Mouse (Mus musculus): ENCODE data around the gene Etnk1. TPM values are rescaled to one million over a fixed set of nuclear protein-coding genes. Genes with fewer than 3 reads are reported as not detected.

Etnk1 gene
- polyA plus RNA-seq, 1 experiment from 2014 or later: 8.7 TPM

DNA sequence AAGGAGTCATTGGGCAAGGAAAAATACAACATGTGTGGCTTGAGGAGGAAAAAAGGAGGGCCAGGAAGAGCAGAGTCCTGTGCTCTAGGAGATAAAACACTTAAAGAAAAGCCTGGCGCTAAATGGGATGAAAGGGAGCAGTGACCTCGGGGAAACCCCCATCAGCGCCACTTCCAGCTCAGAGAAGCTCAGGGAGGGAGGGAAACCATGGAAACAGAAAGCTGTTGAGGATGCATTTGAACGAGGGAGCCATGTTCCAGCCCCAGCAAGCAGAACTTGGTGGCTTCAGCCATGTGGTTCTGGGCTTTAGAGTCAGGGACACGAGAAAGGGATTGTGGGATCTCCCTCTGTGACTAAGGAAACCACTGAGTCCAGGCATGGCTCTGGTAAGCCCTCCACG lies 45.7 kb downstream of the Etnk1 start:
- Histone ChIP-seq H3K27ac (ENCODE audit: low read length) (no peak overlapping the region), H3K4me3 (ENCODE audit: low read depth, low read length) (no peak overlapping the region), H3K4me1 (ENCODE audit: control insufficient read depth, low read depth, low read length) (no peaks in the 10 kb centered on the region), H3K36me3 (ENCODE audit: control insufficient read depth, insufficient read depth) (no peaks in the 10 kb centered on the region), H3K9ac (ENCODE audit: low read depth, low read length) (no peak overlapping the region), H3K4me2 (ENCODE audit: low read depth, low read length) (no peak overlapping the region), H3K9me3 (replicated peaks; ENCODE audit: control insufficient read depth, low read length) (peaks cover 4% of the 10 kb centered on the region), H3K27me3 (ENCODE audit: control insufficient read depth, insufficient read depth, low read depth, low read length) (no peaks in the 10 kb centered on the region)
- ATAC-seq (ENCODE audit: low read depth): no peak
- 68% methylated on average over 6 of the region's 6 CpGs for WGBS (ENCODE audit: insufficient replicate concordance)

DNA sequence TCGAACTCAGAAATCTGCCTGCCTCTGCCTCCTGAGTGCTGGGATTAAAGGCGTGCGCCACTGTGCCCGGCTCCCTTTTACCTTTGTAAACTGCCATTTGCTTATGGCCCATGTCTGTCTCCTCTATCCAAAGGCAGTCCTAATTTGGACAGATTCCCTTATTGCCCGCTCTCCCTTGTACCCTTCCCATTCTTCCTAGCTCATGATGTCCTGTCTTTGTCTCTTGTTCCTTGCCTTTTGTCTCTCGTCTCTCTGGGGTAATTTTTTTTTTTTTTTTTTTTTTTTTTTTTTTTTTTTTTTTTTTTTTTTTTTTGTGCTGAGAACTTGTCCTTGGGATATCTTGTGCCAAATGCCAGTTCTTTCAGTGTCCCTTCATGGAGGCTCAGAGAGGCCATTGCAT lies 46.4 kb downstream of the Etnk1 start:
- H3K4me2 ChIP-seq (ENCODE audit: low read depth, low read length): no peak overlapping the region
- no peak overlapping the region for H3K9ac ChIP-seq (ENCODE audit: low read depth, low read length)
- no peaks in the 10 kb centered on the region for H3K27me3 ChIP-seq (ENCODE audit: control insufficient read depth, insufficient read depth, low read depth, low read length)
- WGBS (ENCODE audit: insufficient replicate concordance): 76% methylated on average over 6 of the region's 6 CpGs
- H3K9me3 ChIP-seq (replicated peaks; ENCODE audit: control insufficient read depth, low read length): peaks cover 4% of the 10 kb centered on the region
- no peaks in the 10 kb centered on the region for H3K4me1 ChIP-seq (ENCODE audit: control insufficient read depth, low read depth, low read length)
- H3K27ac ChIP-seq (ENCODE audit: low read length): no peak overlapping the region
- H3K4me3 ChIP-seq (ENCODE audit: low read depth, low read length): no peak overlapping the region
- ATAC-seq (ENCODE audit: low read depth): no peak
- no peaks in the 10 kb centered on the region for H3K36me3 ChIP-seq (ENCODE audit: control insufficient read depth, insufficient read depth)

DNA sequence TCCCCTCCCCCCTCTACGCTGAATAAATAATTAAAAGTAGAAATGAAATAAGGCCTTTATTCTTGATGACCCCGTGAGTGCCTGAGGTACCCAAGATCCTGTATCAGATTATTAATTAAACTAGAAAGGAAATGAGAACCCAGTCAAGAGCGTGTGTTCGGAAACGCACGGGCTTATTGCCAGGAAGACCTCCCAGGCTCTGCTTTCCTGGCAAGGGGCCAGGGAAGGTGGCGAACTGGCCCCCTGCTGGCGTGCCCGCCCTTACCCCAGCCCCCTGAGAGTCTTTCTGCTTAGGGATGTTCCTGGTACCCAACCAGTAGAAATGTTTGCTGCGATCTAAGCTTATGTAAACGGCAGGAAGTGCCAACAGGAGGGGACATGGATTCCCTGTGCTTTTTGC lies 49.2 kb downstream of the Etnk1 start:
- no peak for ATAC-seq (ENCODE audit: low read depth)
- Histone ChIP-seq H3K27me3 (ENCODE audit: control insufficient read depth, insufficient read depth, low read depth, low read length) (no peaks in the 10 kb centered on the region; the same call in 1 of the 2 replicates), H3K9me3 (replicated peaks; ENCODE audit: control insufficient read depth, low read length) (peaks cover 4% of the 10 kb centered on the region), H3K4me3 (ENCODE audit: low read depth, low read length) (no peak overlapping the region), H3K36me3 (ENCODE audit: control insufficient read depth, insufficient read depth) (no peaks in the 10 kb centered on the region), H3K4me2 (ENCODE audit: low read depth, low read length) (no peak overlapping the region), H3K27ac (ENCODE audit: low read length) (no peak overlapping the region), H3K9ac (ENCODE audit: low read depth, low read length) (no peak overlapping the region), H3K4me1 (ENCODE audit: control insufficient read depth, low read depth, low read length) (no peaks in the 10 kb centered on the region)
- 75% methylated on average over 11 of the region's 11 CpGs for WGBS (ENCODE audit: insufficient replicate concordance)

DNA sequence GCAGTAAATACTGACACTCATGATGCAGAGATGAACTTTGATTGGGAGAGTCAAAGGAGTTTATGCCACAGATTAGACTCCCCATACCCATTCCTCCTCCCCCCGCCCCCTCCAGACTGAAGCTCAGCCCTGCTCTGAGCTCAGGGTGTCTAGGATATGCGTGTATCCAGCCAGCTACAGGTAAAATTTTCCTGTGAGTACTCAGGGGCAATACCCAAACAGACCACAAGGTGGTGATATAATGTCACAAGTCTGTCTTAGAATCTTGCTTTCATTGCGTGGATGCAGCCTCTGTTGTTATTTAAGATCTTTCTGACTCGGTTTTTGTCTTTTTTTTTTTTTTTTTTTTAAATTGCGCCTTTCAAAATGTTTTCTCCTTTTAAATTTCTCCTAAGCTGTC lies 52.3 kb downstream of the Etnk1 start:
- 5% methylated on average over 5 of the region's 5 CpGs for WGBS (ENCODE audit: insufficient replicate concordance)

DNA sequence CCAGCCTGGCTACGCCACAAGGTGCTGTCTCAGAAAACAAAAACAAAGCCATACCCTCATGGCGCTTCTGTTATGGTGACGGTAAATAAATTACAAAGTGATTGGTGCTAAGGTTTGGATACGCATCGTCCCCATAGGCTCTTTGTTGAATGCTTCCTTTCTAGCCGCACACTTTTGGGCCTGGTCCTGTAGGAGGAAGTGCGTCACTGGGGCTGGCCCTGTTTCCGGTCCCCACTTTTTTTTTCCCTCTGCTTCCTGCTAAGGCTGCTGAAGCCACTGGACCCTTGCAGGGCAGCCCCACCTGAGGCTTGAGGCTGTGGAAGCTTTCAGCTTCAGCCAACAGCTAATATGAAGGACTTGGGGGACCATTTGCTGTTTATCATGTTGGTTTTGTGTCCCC lies 54.2 kb downstream of the Etnk1 start:
- WGBS (ENCODE audit: insufficient replicate concordance): 63% methylated on average over 8 of the region's 8 CpGs
- H3K4me1 ChIP-seq (ENCODE audit: control insufficient read depth, low read depth, low read length): no peaks in the 10 kb centered on the region
- H3K4me3 ChIP-seq (ENCODE audit: low read depth, low read length): no peak overlapping the region
- H3K9me3 ChIP-seq (replicated peaks; ENCODE audit: control insufficient read depth, low read length): no peaks in the 10 kb centered on the region
- H3K27me3 ChIP-seq (ENCODE audit: control insufficient read depth, insufficient read depth, low read depth, low read length): no peaks in the 10 kb centered on the region; the same call in 1 of the 2 replicates
- ATAC-seq (ENCODE audit: low read depth): no peak
- H3K36me3 ChIP-seq (ENCODE audit: control insufficient read depth, insufficient read depth): no peaks in the 10 kb centered on the region
- no peak overlapping the region for H3K4me2 ChIP-seq (ENCODE audit: low read depth, low read length)
- H3K9ac ChIP-seq (ENCODE audit: low read depth, low read length): no peak overlapping the region
- H3K27ac ChIP-seq (ENCODE audit: low read length): no peak overlapping the region

More for the DNA sequence above, 52.3 kb downstream of the Etnk1 start:
- Histone ChIP-seq H3K9ac (ENCODE audit: low read depth, low read length) (no peak overlapping the region), H3K9me3 (replicated peaks; ENCODE audit: control insufficient read depth, low read length) (no peaks in the 10 kb centered on the region; the same call in 1 of the 2 replicates), H3K27ac (ENCODE audit: low read length) (no peak overlapping the region), H3K27me3 (ENCODE audit: control insufficient read depth, insufficient read depth, low read depth, low read length) (no peaks in the 10 kb centered on the region; the same call in 1 of the 2 replicates), H3K4me1 (ENCODE audit: control insufficient read depth, low read depth, low read length) (no peaks in the 10 kb centered on the region), H3K4me3 (ENCODE audit: low read depth, low read length) (no peak overlapping the region), H3K4me2 (ENCODE audit: low read depth, low read length) (no peak overlapping the region), H3K36me3 (ENCODE audit: control insufficient read depth, insufficient read depth) (no peaks in the 10 kb centered on the region)
- ATAC-seq (ENCODE audit: low read depth): no peak

DNA sequence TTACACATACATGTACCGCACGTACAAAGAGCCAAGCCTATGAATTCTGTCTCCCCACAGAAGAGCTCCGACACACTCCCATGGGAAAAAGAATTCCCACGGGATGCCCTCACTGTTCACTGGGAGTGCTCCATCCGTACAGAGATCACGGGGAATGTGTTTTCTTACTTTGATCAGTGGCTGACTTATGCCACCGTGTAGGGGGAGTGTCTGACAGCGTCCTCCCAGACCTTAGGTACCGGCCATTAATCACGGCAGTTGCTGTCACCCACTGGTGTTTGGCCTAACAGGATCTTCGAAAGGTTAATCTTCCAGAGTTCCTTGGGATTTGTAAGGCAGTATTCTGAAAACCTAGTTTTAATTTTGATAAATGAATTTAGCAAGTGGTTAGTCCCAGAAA lies 57.0 kb downstream of the Etnk1 start:
- Histone ChIP-seq H3K27me3 (ENCODE audit: control insufficient read depth, insufficient read depth, low read depth, low read length) (no peaks in the 10 kb centered on the region), H3K4me2 (ENCODE audit: low read depth, low read length) (no peak overlapping the region), H3K4me3 (ENCODE audit: low read depth, low read length) (no peak overlapping the region), H3K9me3 (replicated peaks; ENCODE audit: control insufficient read depth, low read length) (no peaks in the 10 kb centered on the region), H3K27ac (ENCODE audit: low read length) (no peak overlapping the region), H3K4me1 (ENCODE audit: control insufficient read depth, low read depth, low read length) (no peaks in the 10 kb centered on the region), H3K36me3 (ENCODE audit: control insufficient read depth, insufficient read depth) (no peaks in the 10 kb centered on the region), H3K9ac (ENCODE audit: low read depth, low read length) (no peak overlapping the region)
- 76% methylated on average over 11 of the region's 11 CpGs for WGBS (ENCODE audit: insufficient replicate concordance)
- no peak for ATAC-seq (ENCODE audit: low read depth)

DNA sequence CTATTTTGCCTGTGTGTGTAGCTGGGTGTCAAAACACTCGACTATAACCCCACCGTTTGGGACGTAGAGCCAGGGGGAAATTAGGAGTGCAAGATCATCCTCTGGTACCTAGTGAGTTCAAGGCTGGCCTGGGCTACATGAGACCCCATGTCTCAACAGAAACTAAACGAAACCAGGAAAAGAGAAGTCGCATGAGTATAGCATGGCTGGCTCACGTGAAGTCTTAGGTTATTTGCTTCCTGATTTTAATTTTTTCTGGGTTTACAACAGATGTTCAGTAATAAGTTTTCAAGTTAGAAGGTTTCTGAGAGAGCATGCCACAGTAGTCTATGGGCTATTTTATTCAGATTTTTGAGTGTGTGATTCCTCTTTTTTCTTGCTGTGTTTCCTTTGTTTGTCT lies 57.9 kb downstream of the Etnk1 start:
- no peaks in the 10 kb centered on the region for H3K4me1 ChIP-seq (ENCODE audit: control insufficient read depth, low read depth, low read length)
- H3K36me3 ChIP-seq (ENCODE audit: control insufficient read depth, insufficient read depth): no peaks in the 10 kb centered on the region
- no peaks in the 10 kb centered on the region for H3K27me3 ChIP-seq (ENCODE audit: control insufficient read depth, insufficient read depth, low read depth, low read length)
- H3K4me2 ChIP-seq (ENCODE audit: low read depth, low read length): no peak overlapping the region
- no peak for ATAC-seq (ENCODE audit: low read depth)
- H3K27ac ChIP-seq (ENCODE audit: low read length): no peak overlapping the region
- H3K4me3 ChIP-seq (ENCODE audit: low read depth, low read length): no peak overlapping the region
- H3K9ac ChIP-seq (ENCODE audit: low read depth, low read length): no peak overlapping the region
- WGBS (ENCODE audit: insufficient replicate concordance): 60% methylated on average over 6 of the region's 6 CpGs
- H3K9me3 ChIP-seq (replicated peaks; ENCODE audit: control insufficient read depth, low read length): no peaks in the 10 kb centered on the region

DNA sequence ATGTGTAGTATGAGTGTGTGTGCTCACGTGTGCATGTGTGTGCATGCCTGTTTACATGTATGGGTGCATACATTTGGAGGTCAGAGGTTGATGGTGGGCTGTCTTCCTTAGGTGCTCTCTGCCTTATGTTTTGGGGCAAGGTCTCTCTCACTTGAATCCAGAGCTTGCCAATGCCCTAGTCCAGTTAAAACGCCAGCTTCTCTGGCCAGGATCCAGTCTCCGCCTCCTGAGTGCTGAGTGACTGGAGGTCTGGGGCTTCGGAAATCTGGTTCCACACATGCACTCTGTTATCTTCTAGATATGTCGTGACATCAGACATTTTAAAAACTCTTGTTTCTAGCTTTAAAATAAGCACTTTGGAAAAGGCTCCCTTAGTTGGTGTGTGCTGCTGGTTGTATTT lies 61.7 kb downstream of the Etnk1 start:
- WGBS (ENCODE audit: insufficient replicate concordance): 60% methylated on average over 5 of the region's 5 CpGs
- no peaks in the 10 kb centered on the region for H3K4me1 ChIP-seq (ENCODE audit: control insufficient read depth, low read depth, low read length)
- no peak overlapping the region for H3K9ac ChIP-seq (ENCODE audit: low read depth, low read length)
- no peaks in the 10 kb centered on the region for H3K27me3 ChIP-seq (ENCODE audit: control insufficient read depth, insufficient read depth, low read depth, low read length)
- H3K36me3 ChIP-seq (ENCODE audit: control insufficient read depth, insufficient read depth): no peaks in the 10 kb centered on the region
- no peak overlapping the region for H3K27ac ChIP-seq (ENCODE audit: low read length)
- H3K4me3 ChIP-seq (ENCODE audit: low read depth, low read length): no peak overlapping the region
- no peaks in the 10 kb centered on the region for H3K9me3 ChIP-seq (replicated peaks; ENCODE audit: control insufficient read depth, low read length)
- no peak overlapping the region for H3K4me2 ChIP-seq (ENCODE audit: low read depth, low read length)
- ATAC-seq (ENCODE audit: low read depth): no peak

DNA sequence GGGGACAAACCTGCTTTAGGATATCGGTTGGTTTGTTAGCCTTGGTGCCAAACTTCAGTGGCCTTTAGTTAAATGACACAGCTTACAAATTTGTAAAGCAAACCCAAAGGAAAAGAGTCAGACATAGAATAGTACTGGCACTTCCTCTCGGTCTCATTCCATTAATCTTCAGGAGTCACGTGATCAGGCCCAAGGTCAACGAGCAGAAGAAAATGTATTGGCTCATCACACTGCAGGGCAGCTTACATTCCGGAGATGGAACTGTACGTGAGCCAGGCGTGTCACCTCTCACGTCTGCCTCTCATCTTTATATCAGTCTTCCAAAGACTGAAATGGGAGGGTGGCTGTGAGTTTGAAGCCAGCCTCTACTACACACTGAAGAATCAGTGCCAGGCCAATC lies 62.9 kb downstream of the Etnk1 start:
- Histone ChIP-seq H3K27me3 (ENCODE audit: control insufficient read depth, insufficient read depth, low read depth, low read length) (no peaks in the 10 kb centered on the region), H3K9me3 (replicated peaks; ENCODE audit: control insufficient read depth, low read length) (no peaks in the 10 kb centered on the region), H3K27ac (ENCODE audit: low read length) (no peak overlapping the region), H3K4me3 (ENCODE audit: low read depth, low read length) (no peak overlapping the region), H3K4me2 (ENCODE audit: low read depth, low read length) (no peak overlapping the region), H3K9ac (ENCODE audit: low read depth, low read length) (no peak overlapping the region), H3K4me1 (ENCODE audit: control insufficient read depth, low read depth, low read length) (no peaks in the 10 kb centered on the region), H3K36me3 (ENCODE audit: control insufficient read depth, insufficient read depth) (no peaks in the 10 kb centered on the region)
- 61% methylated on average over 8 of the region's 8 CpGs for WGBS (ENCODE audit: insufficient replicate concordance)
- ATAC-seq (ENCODE audit: low read depth): no peak

DNA sequence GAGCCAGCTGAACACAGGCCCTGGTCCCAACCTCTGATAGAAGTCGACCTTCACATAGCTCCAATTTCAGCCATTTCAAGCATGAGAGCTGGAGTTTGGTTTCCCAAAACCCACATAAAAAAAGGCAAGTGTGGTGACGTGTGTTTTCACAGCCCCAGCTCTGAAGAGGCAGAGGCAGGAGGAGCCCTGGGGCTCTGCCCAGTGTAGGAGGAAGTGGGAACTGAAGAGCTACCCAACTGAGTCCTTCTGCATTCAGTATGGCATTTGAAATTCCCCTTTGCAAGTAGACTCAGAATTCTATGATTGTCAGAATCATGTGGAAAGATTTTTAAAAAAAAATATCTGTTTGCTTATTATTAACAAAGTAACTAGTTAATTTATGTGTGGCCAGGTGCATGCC lies 63.9 kb downstream of the Etnk1 start:
- no peak overlapping the region for H3K4me3 ChIP-seq (ENCODE audit: low read depth, low read length)
- ATAC-seq (ENCODE audit: low read depth): no peak
- no peaks in the 10 kb centered on the region for H3K4me1 ChIP-seq (ENCODE audit: control insufficient read depth, low read depth, low read length)

More for the DNA sequence above, 63.9 kb downstream of the Etnk1 start:
- Histone ChIP-seq H3K4me2 (ENCODE audit: low read depth, low read length) (no peak overlapping the region), H3K9me3 (replicated peaks; ENCODE audit: control insufficient read depth, low read length) (no peaks in the 10 kb centered on the region), H3K9ac (ENCODE audit: low read depth, low read length) (no peak overlapping the region), H3K36me3 (ENCODE audit: control insufficient read depth, insufficient read depth) (no peaks in the 10 kb centered on the region), H3K27me3 (ENCODE audit: control insufficient read depth, insufficient read depth, low read depth, low read length) (no peaks in the 10 kb centered on the region), H3K27ac (ENCODE audit: low read length) (no peak overlapping the region)
- WGBS (ENCODE audit: insufficient replicate concordance): 42% methylated on average over 2 of the region's 2 CpGs
